Mouse (Mus musculus) kidney, postnatal 36 days (tissue): ENCODE measurements around the gene Zfp654.
A peak's percentile ranks its signal among the peaks of the same experiment; 100 is the strongest.
"Not testable (repeated sequence)": the region's sequence is repeated elsewhere in the genome, so short reads cannot be mapped to it uniquely, and the experiment has no call there.

Source experiments
- DNase-seq, 2 experiments: peaks; one replicate each; pipeline ENCODE4 v3.0.0; 2021 to 2022; ENCODE audit warnings: mixed read lengths in 2 of 2

The Zfp654 gene

GRCm38 (mm10) chr16:64851563-64852362 is at the start of gene Zfp654, which contains the start of gene Cggbp1:
Zfp654 (minus strand) TSS chr16:64851652.
Cggbp1 (plus strand) TSS chr16:64851996.
- peak; percentile 100 for DNase-seq

GRCm38 (mm10) chr16:64899084-64899483 is 47.6 kb upstream of the Zfp654 start:
- DNase-seq: peak; percentile 28 to 44

GRCm38 (mm10) chr16:64889496-64889895 is 38.0 kb upstream of the Zfp654 start:
- no peak for DNase-seq

- no peak for DNase-seq
These were observed 34.1 kb upstream of the Zfp654 start for GRCm38 (mm10) chr16:64885547-64885946.

- no peak for DNase-seq
These were observed 33.7 kb upstream of the Zfp654 start for GRCm38 (mm10) chr16:64885142-64885541.

GRCm38 (mm10) chr16:64884420-64884838 is 33.0 kb upstream of the Zfp654 start:
- no peak for DNase-seq

GRCm38 (mm10) chr16:64883896-64884295 is 32.4 kb upstream of the Zfp654 start:
- DNase-seq: no peak

- DNase-seq: no peak
These were observed 30.0 kb upstream of the Zfp654 start for GRCm38 (mm10) chr16:64881442-64881841.

- no peak for DNase-seq
These were observed 29.5 kb upstream of the Zfp654 start for GRCm38 (mm10) chr16:64880986-64881385.

GRCm38 (mm10) chr16:64879735-64880134 is 28.3 kb upstream of the Zfp654 start:
- no peak for DNase-seq

GRCm38 (mm10) chr16:64878611-64879132 is 27.2 kb upstream of the Zfp654 start:
- DNase-seq: peak; percentile 24 to 47

- no peak for DNase-seq
These were observed 25.9 kb upstream of the Zfp654 start for GRCm38 (mm10) chr16:64877314-64877713.

- DNase-seq: no peak
These were observed 25.3 kb upstream of the Zfp654 start for GRCm38 (mm10) chr16:64876631-64877265.

- no peak for DNase-seq
These were observed 24.4 kb upstream of the Zfp654 start for GRCm38 (mm10) chr16:64875822-64876221.

- no peak for DNase-seq
These were observed 23.9 kb upstream of the Zfp654 start for GRCm38 (mm10) chr16:64875384-64875783.

- peak; percentile 69 to 79 for DNase-seq
These were observed 22.2 kb upstream of the Zfp654 start for GRCm38 (mm10) chr16:64873416-64874305.

- no peak for DNase-seq
These were observed 21.4 kb upstream of the Zfp654 start for GRCm38 (mm10) chr16:64872841-64873240.

- DNase-seq: no peak
These were observed 20.8 kb upstream of the Zfp654 start for GRCm38 (mm10) chr16:64872296-64872695.

- no peak for DNase-seq
These were observed 18.2 kb upstream of the Zfp654 start for GRCm38 (mm10) chr16:64869621-64870020.

- DNase-seq: no peak
These were observed 17.2 kb upstream of the Zfp654 start for GRCm38 (mm10) chr16:64868613-64869012.

- DNase-seq: not testable (repeated sequence)
These were observed 14.4 kb upstream of the Zfp654 start for GRCm38 (mm10) chr16:64865841-64866240.

GRCm38 (mm10) chr16:64856946-64857345 is 5.5 kb upstream of the Zfp654 start:
- no peak for DNase-seq

- no peak for DNase-seq
These were observed 1.4 kb upstream of the Zfp654 start for GRCm38 (mm10) chr16:64852891-64853290.
